Mouse (Mus musculus) macrophage (primary cell): ENCODE data around the gene Apoc3. TPM values are rescaled to one million over a fixed set of nuclear protein-coding genes. Genes with fewer than 3 reads are reported as not detected.

Source experiments
- H3K27ac ChIP-seq: fragments of 350-480 bp; formaldehyde crosslinking; 2 replicates; pipeline ENCODE4 v1.9.0; 2021
- H3K36me3 ChIP-seq: fragments of 350-480 bp; formaldehyde crosslinking; 2 replicates; pipeline ENCODE4 v1.9.0; 2021; ENCODE audit errors: inconsistent target
- H3K4me3 ChIP-seq: fragments of 350-480 bp; formaldehyde crosslinking; 2 replicates; pipeline ENCODE4 v1.9.0; 2021; ENCODE audit errors: inconsistent target
- H3K79me2 ChIP-seq: fragments of 350-480 bp; formaldehyde crosslinking; 2 replicates; pipeline ENCODE4 v1.9.0; 2021; ENCODE audit errors: inconsistent target
- WGBS: methylation state at CpG from one replicate; pipeline ENCODE4 v1.1.7; 2026; ENCODE audit warnings: inconsistent platforms; ENCODE audit not compliant: missing documents; 5-methylcytosine and 5-hydroxymethylcytosine counted together
- polyA plus RNA-seq: library from polyadenylated mRNA; stranded (reverse); fragments of 250-400 nt; gene quantifications from 3 replicates; pipeline ENCODE4 v1.2.4, GENCODE M21; 2018; ENCODE audit warnings: inconsistent platforms

Gene Apoc3
- polyA plus RNA-seq, 1 experiment from 2014 or later: not detected

- 82% methylated on average over 8 of the region's 8 CpGs for WGBS
- H3K4me3 ChIP-seq: no peak overlapping the region
- no peak overlapping the region for H3K27ac ChIP-seq
- H3K36me3 ChIP-seq: no peaks in the 10 kb centered on the region
- H3K79me2 ChIP-seq: no peaks in the 10 kb centered on the region
Observed at GRCm38 (mm10) chr9:46243584-46243983, 8.1 kb upstream of the Apoc3 start.

- H3K36me3 ChIP-seq: no peaks in the 10 kb centered on the region
- H3K79me2 ChIP-seq: no peaks in the 10 kb centered on the region
- 81% methylated on average over 4 of the region's 4 CpGs for WGBS
- H3K27ac ChIP-seq: no peak overlapping the region
- no peak overlapping the region for H3K4me3 ChIP-seq
Observed at GRCm38 (mm10) chr9:46243122-46243521, 7.7 kb upstream of the Apoc3 start.

GRCm38 (mm10) chr9:46241818-46242217 lies 6.4 kb upstream of the Apoc3 start:
- Histone ChIP-seq H3K4me3 (no peak overlapping the region), H3K79me2 (no peaks in the 10 kb centered on the region), H3K36me3 (no peaks in the 10 kb centered on the region), H3K27ac (no peak overlapping the region)
- 76% methylated on average over 2 of the region's 2 CpGs for WGBS

- H3K79me2 ChIP-seq: no peaks in the 10 kb centered on the region
- no peak within 1 kb of the TSS for H3K27ac ChIP-seq
- no peak within 1 kb of the TSS for H3K4me3 ChIP-seq
- WGBS: 63% methylated on average over 6 of the region's 7 CpGs
- H3K36me3 ChIP-seq: no peaks in the 10 kb centered on the region
Observed at GRCm38 (mm10) chr9:46240526-46241153, 5.2 kb upstream of the Apoc3 start, which contains the start of gene Apoa4. Gene Apoa4, plus strand, starts transcription at chr9:46240696.

DNA sequence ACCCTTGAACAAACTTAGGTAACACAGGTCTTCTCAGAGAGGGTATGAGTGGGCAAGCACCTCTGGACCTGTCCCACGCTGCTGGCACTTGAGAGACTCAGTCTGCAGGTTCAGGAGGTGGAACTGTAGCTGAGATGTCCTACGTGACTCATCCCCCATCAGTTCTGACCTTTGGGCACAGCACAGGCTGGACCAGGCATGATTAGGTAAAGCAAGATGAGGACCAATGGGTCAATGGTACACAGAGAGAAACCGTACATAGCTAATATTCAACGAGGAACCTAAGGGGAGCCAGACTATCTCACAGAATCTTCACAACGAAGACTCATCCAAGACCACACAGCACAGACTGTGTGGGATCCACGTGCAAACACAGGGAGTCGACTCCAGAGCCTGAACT lies 3.4 kb upstream of the Apoc3 start:
- Histone ChIP-seq H3K79me2 (no peaks in the 10 kb centered on the region), H3K36me3 (no peaks in the 10 kb centered on the region), H3K4me3 (no peak overlapping the region), H3K27ac (no peak overlapping the region)
- 88% methylated on average over 7 of the region's 7 CpGs for WGBS

- Histone ChIP-seq H3K27ac (no peak overlapping the region), H3K36me3 (no peaks in the 10 kb centered on the region), H3K4me3 (no peak overlapping the region), H3K79me2 (no peaks in the 10 kb centered on the region)
- WGBS: 96% methylated on average over 4 of the region's 4 CpGs
Observed at GRCm38 (mm10) chr9:46235649-46236048, 213 bp upstream of the Apoc3 start.

- WGBS: 94% methylated on average over 6 of the region's 6 CpGs
- no peak overlapping the region for H3K4me3 ChIP-seq
- no peak overlapping the region for H3K27ac ChIP-seq
Observed at GRCm38 (mm10) chr9:46235196-46235595, 240 bp downstream of the Apoc3 start.

GRCm38 (mm10) chr9:46230450-46230975 lies 4.9 kb downstream of the Apoc3 start:
- Histone ChIP-seq H3K27ac (no peak overlapping the region), H3K79me2 (no peaks in the 10 kb centered on the region), H3K36me3 (no peaks in the 10 kb centered on the region), H3K4me3 (no peak overlapping the region)
- WGBS: 46% methylated on average over 13 of the region's 13 CpGs

More at GRCm38 (mm10) chr9:46235196-46235595, 240 bp downstream of the Apoc3 start:
- Histone ChIP-seq H3K79me2 (no peaks in the 10 kb centered on the region), H3K36me3 (no peaks in the 10 kb centered on the region)

- Histone ChIP-seq H3K36me3 (no peaks in the 10 kb centered on the region), H3K27ac (no peak overlapping the region), H3K4me3 (no peak overlapping the region), H3K79me2 (no peaks in the 10 kb centered on the region)
- WGBS: 22% methylated on average over 36 of the region's 37 CpGs
Observed at GRCm38 (mm10) chr9:46229573-46230449, 5.6 kb downstream of the Apoc3 start.

DNA sequence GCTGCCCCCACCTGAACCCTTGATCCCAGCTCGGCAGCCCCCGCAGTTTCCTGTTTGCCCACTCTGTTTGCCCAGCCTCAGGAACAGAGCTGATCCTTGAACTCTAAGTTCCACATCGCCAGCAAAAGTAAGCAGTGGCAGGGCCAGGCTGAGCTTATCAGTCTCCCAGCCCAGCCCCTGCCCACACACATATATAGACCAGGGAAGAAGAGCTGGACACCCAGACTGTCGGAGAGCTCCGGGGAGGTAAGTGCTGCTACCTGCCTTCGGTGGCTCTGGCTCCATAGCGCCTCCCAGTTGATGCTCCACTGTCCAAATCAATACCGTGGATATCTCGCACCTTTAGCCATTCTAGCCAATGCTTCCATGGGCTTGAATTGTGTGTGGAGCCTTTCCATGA lies 6.9 kb downstream of the Apoc3 start, which contains the start of gene Apoa1:
TSS of gene Apoa1 (plus strand) at position 90 of the 400 bp plus-strand sequence.
- 84% methylated on average over 9 of the region's 9 CpGs for WGBS
- Histone ChIP-seq H3K79me2 (no peaks in the 10 kb centered on the region), H3K36me3 (peaks cover 4% of the 10 kb centered on the region; the same call in 1 of the 2 replicates), H3K27ac (no peak within 1 kb of the TSS), H3K4me3 (no peak within 1 kb of the TSS)

DNA sequence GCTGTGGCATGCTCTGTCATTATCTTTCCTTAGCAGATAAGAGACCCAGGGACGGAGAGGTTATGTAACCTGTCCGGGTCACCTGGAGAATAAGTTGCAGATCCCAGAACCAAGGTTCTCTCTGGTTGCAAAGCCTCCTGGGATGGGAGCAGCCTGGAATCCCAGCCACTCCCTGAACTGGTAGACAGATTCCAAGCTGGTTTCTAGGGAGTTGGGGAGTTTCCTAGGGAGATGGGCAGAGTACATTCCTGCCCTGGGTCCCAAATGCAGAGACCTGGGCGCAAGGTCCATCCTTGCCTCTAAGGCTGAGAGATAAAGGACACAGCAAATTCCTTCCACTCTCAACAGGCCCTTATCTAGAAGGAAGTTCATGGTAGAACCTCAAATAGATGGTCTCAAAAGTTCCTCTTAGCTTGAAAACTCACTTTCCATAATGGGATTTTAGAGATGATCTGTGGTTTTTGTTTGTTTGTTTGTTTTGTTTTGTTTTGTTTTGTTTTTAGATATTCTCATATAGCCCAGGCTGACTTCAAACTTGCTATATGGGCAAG lies 8.3 kb downstream of the Apoc3 start:
- 92% methylated on average over 3 of the region's 3 CpGs for WGBS
- H3K27ac ChIP-seq: no peak overlapping the region
- H3K4me3 ChIP-seq: no peak overlapping the region
- no peaks in the 10 kb centered on the region for H3K79me2 ChIP-seq
- H3K36me3 ChIP-seq: peaks cover 15% of the 10 kb centered on the region; the same call in 1 of the 2 replicates

DNA sequence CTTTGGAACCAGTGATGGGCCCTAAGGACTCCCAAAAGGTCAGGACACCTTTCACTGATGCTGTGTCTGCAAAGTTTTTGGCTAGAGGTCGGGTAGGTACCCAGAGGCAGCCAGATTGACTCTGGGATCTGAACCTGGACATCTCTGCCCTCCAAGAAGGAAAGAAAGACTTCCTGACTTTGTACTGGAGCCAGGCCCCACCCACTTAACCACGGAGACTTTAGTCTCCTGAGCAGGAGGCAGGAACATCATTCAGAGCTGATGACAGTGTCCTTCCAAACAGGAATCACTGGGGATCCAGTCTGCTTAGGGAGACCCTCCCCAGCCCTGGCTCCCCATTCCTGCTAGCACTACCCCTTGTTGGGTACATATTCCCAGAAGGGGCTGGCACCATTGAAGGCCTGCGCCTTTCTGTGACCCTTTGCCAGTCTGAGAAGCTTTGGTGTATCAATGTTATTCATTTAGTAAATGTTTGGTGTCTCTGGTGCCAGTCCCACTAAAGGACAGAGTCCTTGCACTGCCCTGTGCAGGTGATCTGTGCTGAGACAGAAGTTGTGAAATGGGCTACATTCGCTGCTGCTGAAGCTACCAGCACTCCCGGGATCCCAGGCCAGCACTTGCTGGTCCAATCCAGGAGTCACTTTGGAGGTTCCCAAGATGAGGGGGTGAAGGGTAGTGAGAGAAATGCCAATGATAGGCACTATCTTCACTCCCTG lies 10.3 kb downstream of the Apoc3 start:
- peaks cover 35% of the 10 kb centered on the region for H3K36me3 ChIP-seq
- H3K4me3 ChIP-seq: no peak overlapping the region
- H3K79me2 ChIP-seq: no peaks in the 10 kb centered on the region
- 70% methylated on average over 5 of the region's 5 CpGs for WGBS
- H3K27ac ChIP-seq: no peak overlapping the region

GRCm38 (mm10) chr9:46224101-46224500 lies 11.3 kb downstream of the Apoc3 start:
- Histone ChIP-seq H3K27ac (no peak overlapping the region), H3K36me3 (peaks cover 36% of the 10 kb centered on the region), H3K4me3 (no peak overlapping the region), H3K79me2 (no peaks in the 10 kb centered on the region)
- WGBS: 93% methylated on average over 3 of the region's 3 CpGs

GRCm38 (mm10) chr9:46223090-46223489 lies 12.3 kb downstream of the Apoc3 start:
- Histone ChIP-seq H3K36me3 (peaks cover 36% of the 10 kb centered on the region), H3K4me3 (no peak overlapping the region), H3K27ac (no peak overlapping the region), H3K79me2 (no peaks in the 10 kb centered on the region)
- 94% methylated on average over 6 of the region's 6 CpGs for WGBS
